Mouse (Mus musculus) G1E (cell line): Measurements from ENCODE around the gene Plekhh2. TPM values are rescaled to one million over a fixed set of nuclear protein-coding genes. Genes with fewer than 3 reads are reported as not detected.

ENCODE experiments used
- ATAC-seq: 2 replicates; pipeline ENCODE4 v1.8.0; 2016; ENCODE audit warnings: mild to moderate bottlenecking; ENCODE audit not compliant: insufficient number of reproducible peaks, poor library complexity, low FRiP score, severe bottlenecking; ENCODE audit errors: extremely low read depth
- DNase-seq: peaks from one replicate; pipeline ENCODE4 v3.0.0; 2012; ENCODE audit warnings: low spot score
- H3K27me3 ChIP-seq: 2 replicates; pipeline ENCODE4 v1.6.1; 2012; ENCODE audit warnings: mild to moderate bottlenecking, low read length, inconsistent platforms; ENCODE audit not compliant: insufficient read depth
- H3K36me3 ChIP-seq: replicated peaks from 2 replicates; pipeline ENCODE3; 2012; ENCODE audit warnings: mild to moderate bottlenecking, inconsistent platforms
- H3K4me1 ChIP-seq: 2 replicates; pipeline ENCODE4 v1.6.1; 2012; ENCODE audit warnings: low read depth, low read length, inconsistent platforms, mixed read lengths; ENCODE audit not compliant: insufficient read depth
- H3K4me3 ChIP-seq: 2 replicates; pipeline ENCODE4 v1.5.1; 2012; ENCODE audit warnings: low read depth, mild to moderate bottlenecking, inconsistent platforms, low read length, moderate library complexity, mixed read lengths
- H3K9me3 ChIP-seq: replicated peaks from 2 replicates; pipeline ENCODE4 v1.6.1; 2012; ENCODE audit warnings: inconsistent platforms
- CTCF ChIP-seq: IDR thresholded peaks from 2 replicates; pipeline ENCODE4 v1.5.1; 2012; ENCODE audit warnings: low read depth, low read length, inconsistent platforms, mixed read lengths
- GATA1 ChIP-seq: IDR thresholded peaks from 2 replicates; pipeline ENCODE4 v1.6.1; 2012; ENCODE audit warnings: borderline replicate concordance, low read length, inconsistent platforms, mixed read lengths
- GATA2 ChIP-seq: IDR thresholded peaks from 2 replicates; pipeline ENCODE4 v1.6.1; 2012; ENCODE audit warnings: low read depth, low read length, inconsistent platforms, borderline replicate concordance
- POLR2AphosphoS5 ChIP-seq: IDR thresholded peaks from 2 replicates; pipeline ENCODE4 v1.6.1; 2012; ENCODE audit warnings: low read depth, low read length, inconsistent platforms; ENCODE audit not compliant: insufficient replicate concordance
- TAL1 ChIP-seq: conservative IDR thresholded peaks from 2 replicates; pipeline ENCODE4 v1.6.1; 2012; ENCODE audit warnings: low read depth, low read length, inconsistent platforms, mixed read lengths
- polyA plus RNA-seq: library from polyadenylated mRNA; stranded (reverse); fragments of >175 nt; gene quantifications from 2 replicates; pipeline ENCODE4 v1.2.3, GENCODE M21; 2012
- total RNA-seq, 2 experiments: library from RNA; stranded (forward) in 1 of 2; stranded (reverse) in 1 of 2; fragments of 200-1000 nt in 1 of 2; fragments of >200 nt in 1 of 2; fragmentation: Nextera tagmentation in 1 of 2; gene quantifications; 2 replicates each; pipeline ENCODE4 v1.2.3; 2014 to 2017

Gene Plekhh2
- total and polyA plus RNA-seq, 3 experiments: 0.01 to 0.49 TPM; not detected in 1

- Histone ChIP-seq H3K4me3 (no peak overlapping the region), H3K4me1 (no peaks in the 10 kb centered on the region), H3K27me3 (peaks cover 26% of the 10 kb centered on the region), H3K36me3 (no peaks in the 10 kb centered on the region), H3K9me3 (no peaks in the 10 kb centered on the region)
- DNase-seq (no peak), ATAC-seq (no peak)
- TF ChIP-seq GATA1 (no peak), GATA2 (no peak), TAL1 (no peak), CTCF (no peak), POLR2AphosphoS5 (no peak)
Observed at GRCm38 (mm10) chr17:84509176-84509575, 2.5 kb upstream of the Plekhh2 start.

GRCm38 (mm10) chr17:84510355-84510754 is 1.3 kb upstream of the Plekhh2 start:
- Histone ChIP-seq H3K36me3 (no peaks in the 10 kb centered on the region), H3K9me3 (no peaks in the 10 kb centered on the region), H3K4me3 (no peak overlapping the region), H3K4me1 (no peaks in the 10 kb centered on the region), H3K27me3 (peaks cover 23% of the 10 kb centered on the region)
- no peak for DNase-seq
- ATAC-seq: no peak
- TF ChIP-seq GATA2: no peak
- TF ChIP-seq POLR2AphosphoS5: no peak
- TF ChIP-seq CTCF: no peak
- no peak for TF ChIP-seq GATA1
- no peak for TF ChIP-seq TAL1

- Histone ChIP-seq H3K4me3 (no peak overlapping the region), H3K27me3 (peaks cover 22% of the 10 kb centered on the region), H3K9me3 (no peaks in the 10 kb centered on the region), H3K4me1 (no peaks in the 10 kb centered on the region), H3K36me3 (no peaks in the 10 kb centered on the region)
- no peak for ATAC-seq
- DNase-seq: no peak
- no peak for TF ChIP-seq GATA2
- no peak for TF ChIP-seq GATA1
- no peak for TF ChIP-seq TAL1
- TF ChIP-seq POLR2AphosphoS5: no peak
- no peak for TF ChIP-seq CTCF
Observed at GRCm38 (mm10) chr17:84510961-84511639, 595 bp upstream of the Plekhh2 start.

- ATAC-seq: no peak
- Histone ChIP-seq H3K36me3 (no peaks in the 10 kb centered on the region), H3K4me1 (no peaks in the 10 kb centered on the region), H3K4me3 (no peak overlapping the region), H3K27me3 (peaks cover 26% of the 10 kb centered on the region), H3K9me3 (no peaks in the 10 kb centered on the region)
- DNase-seq: no peak
- TF ChIP-seq TAL1: no peak
- TF ChIP-seq POLR2AphosphoS5: no peak
- no peak for TF ChIP-seq GATA2
- TF ChIP-seq GATA1: no peak
- TF ChIP-seq CTCF: no peak
Observed at GRCm38 (mm10) chr17:84512516-84513085, 906 bp downstream of the Plekhh2 start.

GRCm38 (mm10) chr17:84515901-84516300 is 4.2 kb downstream of the Plekhh2 start:
- peaks cover 33% of the 10 kb centered on the region for H3K27me3 ChIP-seq
- H3K4me3 ChIP-seq: no peak overlapping the region
- no peaks in the 10 kb centered on the region for H3K9me3 ChIP-seq
- ATAC-seq (no peak), DNase-seq (no peak)
- no peaks in the 10 kb centered on the region for H3K36me3 ChIP-seq
- no peaks in the 10 kb centered on the region for H3K4me1 ChIP-seq
- no peak for TF ChIP-seq POLR2AphosphoS5
- TF ChIP-seq GATA1: no peak
- no peak for TF ChIP-seq CTCF
- no peak for TF ChIP-seq TAL1
- TF ChIP-seq GATA2: no peak

GRCm38 (mm10) chr17:84519346-84519745 is 7.7 kb downstream of the Plekhh2 start:
- Histone ChIP-seq H3K4me1 (no peaks in the 10 kb centered on the region), H3K27me3 (peaks cover 17% of the 10 kb centered on the region; the same call in 1 of the 2 replicates), H3K4me3 (no peak overlapping the region), H3K36me3 (no peaks in the 10 kb centered on the region), H3K9me3 (no peaks in the 10 kb centered on the region)
- TF ChIP-seq POLR2AphosphoS5 (no peak), GATA2 (no peak), CTCF (no peak), GATA1 (no peak)
- ATAC-seq (no peak), DNase-seq (no peak)

GRCm38 (mm10) chr17:84520057-84520456 is 8.4 kb downstream of the Plekhh2 start:
- Histone ChIP-seq H3K9me3 (no peaks in the 10 kb centered on the region), H3K36me3 (no peaks in the 10 kb centered on the region), H3K4me3 (no peak overlapping the region), H3K4me1 (no peaks in the 10 kb centered on the region), H3K27me3 (peaks cover 17% of the 10 kb centered on the region; the same call in 1 of the 2 replicates)
- no peak for DNase-seq
- TF ChIP-seq GATA1 (no peak), TAL1 (no peak), GATA2 (no peak), POLR2AphosphoS5 (no peak), CTCF (no peak)
- ATAC-seq: no peak
